Mouse (Mus musculus) ES-E14 (cell line): ENCODE data around the gene Lrg1.

Experiments
- CHD2 ChIP-seq: IDR thresholded peaks from 2 replicates; pipeline ENCODE4 v1.6.1; 2014; ENCODE audit warnings: mild to moderate bottlenecking, low read depth, low read length, inconsistent platforms
- ZC3H11A ChIP-seq: IDR thresholded peaks from 2 replicates; pipeline ENCODE4 v1.6.1; 2012; ENCODE audit warnings: low read depth, mild to moderate bottlenecking, inconsistent platforms, low read length, borderline replicate concordance
- ZNF384 ChIP-seq: IDR thresholded peaks from 2 replicates; pipeline ENCODE4 v1.6.1; 2012; ENCODE audit warnings: low read depth, low read length, inconsistent platforms

- TF ChIP-seq CHD2: no peak
- TF ChIP-seq ZC3H11A: no peak
- no peak for TF ChIP-seq ZNF384
Measured at GRCm38 (mm10) chr17:56128246-56128645, 6.4 kb upstream of the Lrg1 start.
